Mouse (Mus musculus) bone marrow macrophage, adult 2 months (primary cell): ENCODE data around the gene Nudt2.

ENCODE experiments used
- CTCF ChIP-seq: IDR thresholded peaks from 2 replicates; pipeline ENCODE4 v1.5.1; 2012; ENCODE audit warnings: low read depth, mild to moderate bottlenecking, low read length, moderate library complexity
- POLR2A ChIP-seq: IDR thresholded peaks from 2 replicates; pipeline ENCODE4 v1.6.1; 2012; ENCODE audit warnings: mild to moderate bottlenecking, low read depth, low read length, borderline replicate concordance

GRCm38 (mm10) chr4:41523839-41524238, 58.9 kb downstream of the Nudt2 start:
- TF ChIP-seq CTCF = no peak
- TF ChIP-seq POLR2A = no peak
